Mouse (Mus musculus) left cerebral cortex, postnatal 10 days (tissue): ENCODE measurements around the gene Med26. TPM values are rescaled to one million over a fixed set of nuclear protein-coding genes. Genes with fewer than 3 reads are reported as not detected.

ENCODE experiments used
- DNase-seq, 2 experiments: peaks; one replicate each; pipeline ENCODE4 v3.0.0; 2021 to 2022; ENCODE audit warnings: low spot score in 2 of 2, mixed read lengths in 1 of 2; ENCODE audit errors: extremely low spot score in 1 of 2
- intact Hi-C: fragments of 180-260 bp; cut with DNase I; formaldehyde crosslinking; loops from one replicate; pipeline ENCODE4 v1.15.1; 2025
- total RNA-seq, 2 experiments: library from RNA; stranded (reverse); gene quantifications; 2 replicates each; pipeline ENCODE4 v1.2.3; 2021

Gene Med26
- total RNA-seq = 1 to 10 TPM; 9.4 to 9.6 TPM

DNA sequence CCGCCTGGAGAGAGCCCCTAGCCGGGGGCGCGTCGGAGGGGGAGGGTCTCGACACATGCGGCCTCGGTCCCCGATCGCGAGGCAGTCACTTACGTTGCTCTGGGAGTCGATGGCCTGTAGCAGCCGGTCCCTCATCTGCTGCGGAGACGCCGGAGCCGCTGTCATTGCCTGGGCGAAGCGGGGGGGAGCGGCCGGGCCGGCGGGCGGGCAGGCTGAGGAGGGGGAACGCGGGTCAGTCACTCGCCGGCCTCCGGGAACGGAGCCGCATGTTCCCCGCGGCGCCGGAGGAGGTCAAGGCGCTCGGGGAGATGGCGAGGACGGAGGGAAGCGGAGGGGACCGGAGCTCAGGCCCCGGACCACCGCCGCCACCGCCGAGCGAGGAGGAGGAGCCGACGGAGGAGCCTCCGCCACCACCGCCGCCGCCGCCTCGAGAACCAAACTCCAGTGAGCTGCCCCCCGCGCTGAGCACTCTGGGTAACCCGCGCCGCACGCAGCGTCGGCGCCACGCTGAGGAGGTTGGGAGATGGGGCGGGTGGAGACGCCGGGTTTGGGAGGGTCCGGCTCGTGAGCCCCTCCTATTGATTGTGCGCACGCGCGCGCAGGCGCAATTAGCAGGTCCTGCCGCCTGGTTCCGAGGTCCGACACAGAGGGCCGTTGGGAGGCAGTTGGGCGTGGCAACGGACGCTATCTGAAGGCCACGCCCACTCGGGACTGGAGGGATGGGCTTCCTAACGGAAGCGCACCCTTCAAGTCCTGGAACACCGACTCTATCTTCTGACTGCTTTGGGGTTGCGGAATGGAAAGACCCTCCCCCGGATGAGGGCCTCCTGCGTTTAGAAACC, at the start of gene Med26:
TSS of gene Med26 (minus strand) at position 469 of the 842 bp plus-strand sequence.
- DNase-seq = peak; percentile 98 to 99
- intact Hi-C loops = loop anchor here (5.0 kb wide), 1 partner anchor 56 kb away; the partner anchor contains the start of gene Slc35e1

GRCm38 (mm10) chr8:72590198-72590597, 42.1 kb upstream of the Med26 start:
- intact Hi-C loops = no loop called here
- DNase-seq = peak in 1 of 2 experiments; percentile 53

- peak in 1 of 2 experiments; percentile 66 for DNase-seq
- intact Hi-C loops = no loop called here
These were observed 41.2 kb upstream of the Med26 start for GRCm38 (mm10) chr8:72589286-72589685.

DNA sequence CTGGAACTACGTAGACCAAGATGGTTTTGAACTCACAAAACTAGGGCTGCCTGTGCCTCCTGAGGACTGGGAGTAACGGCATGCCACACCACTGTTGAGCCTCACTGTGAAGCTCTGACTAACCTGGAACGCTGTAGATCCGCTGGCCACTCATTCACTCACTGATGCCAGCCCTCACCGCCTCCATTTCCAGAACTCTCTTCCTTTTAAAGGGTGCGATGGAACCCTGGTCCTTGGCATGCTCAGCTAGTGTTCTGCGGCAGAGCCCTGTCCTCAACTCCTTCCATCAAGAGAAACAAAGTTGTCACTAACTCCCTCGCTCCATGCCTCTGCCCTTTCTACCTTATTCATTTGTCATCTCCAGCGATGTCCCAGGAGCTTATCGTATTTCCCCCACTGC, 40.8 kb upstream of the Med26 start:
- intact Hi-C loops = no loop called here
- DNase-seq = no peak

GRCm38 (mm10) chr8:72587806-72588205, 39.7 kb upstream of the Med26 start:
- intact Hi-C loops = no loop called here
- DNase-seq = peak in 1 of 2 experiments; percentile 47

GRCm38 (mm10) chr8:72584390-72584789, 36.3 kb upstream of the Med26 start:
- DNase-seq = no peak
- intact Hi-C loops = no loop called here

DNA sequence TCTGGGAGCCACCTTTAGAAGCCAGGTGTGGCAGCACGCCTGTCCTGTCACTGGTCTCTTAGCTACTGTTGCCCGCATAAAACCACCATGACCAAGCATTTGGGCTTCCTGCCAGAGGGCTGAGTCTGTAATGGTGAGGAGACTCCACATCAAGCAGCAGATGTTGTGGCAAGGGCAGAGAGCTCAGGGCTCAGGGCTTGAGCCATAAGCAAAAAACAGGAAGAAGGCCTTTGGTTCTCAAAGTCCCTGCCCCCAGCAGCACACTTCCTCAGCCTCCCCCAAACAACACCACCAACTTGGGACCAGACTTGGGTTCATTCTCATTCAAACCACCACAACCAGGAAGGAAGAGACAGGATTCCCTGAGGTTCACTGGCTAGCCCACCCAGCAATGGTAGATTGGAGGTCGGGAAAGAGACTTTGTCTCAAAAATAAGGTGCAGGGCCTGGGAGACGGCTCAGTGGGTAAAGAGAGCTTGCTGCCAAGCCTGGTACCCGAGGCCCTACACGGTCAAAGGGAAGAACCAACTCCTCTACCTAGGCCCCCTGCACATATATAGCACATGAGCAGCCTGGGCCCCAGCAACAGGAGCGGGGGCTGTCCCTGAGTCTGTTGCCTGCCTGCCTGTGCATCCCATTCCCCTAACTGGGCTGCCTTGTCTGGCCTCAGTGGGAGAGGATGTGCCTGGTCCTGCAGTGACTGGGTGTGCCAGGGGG, 35.1 kb upstream of the Med26 start:
- DNase-seq = peak in 1 of 2 experiments; percentile 71

DNA sequence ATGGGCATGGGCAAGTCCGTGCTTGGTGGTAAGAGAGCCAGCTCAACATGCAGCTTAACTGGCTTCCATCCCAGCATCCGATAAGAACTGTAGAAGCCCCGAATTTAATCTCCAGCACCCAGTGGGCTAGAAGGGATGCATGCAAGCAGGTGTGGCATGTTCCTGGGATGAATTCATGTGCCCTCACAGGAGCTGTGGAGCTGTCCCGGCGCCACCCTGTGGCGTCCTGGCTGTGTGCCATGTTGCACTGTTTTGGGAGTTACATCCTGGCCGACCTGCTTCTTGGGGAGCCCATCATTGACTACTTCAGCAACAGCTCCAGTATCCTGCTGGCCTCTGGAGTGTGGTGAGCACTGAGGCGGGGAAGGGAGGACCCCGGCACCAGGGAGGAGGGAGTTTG, 31.3 kb upstream of the Med26 start:
- intact Hi-C loops = no loop called here
- peak in 1 of 2 experiments; percentile 48 for DNase-seq

More for the DNA sequence above, 35.1 kb upstream of the Med26 start:
- intact Hi-C loops = no loop called here

GRCm38 (mm10) chr8:72577941-72578340, 29.9 kb upstream of the Med26 start:
- intact Hi-C loops = no loop called here
- DNase-seq = no peak

- DNase-seq = no peak
- intact Hi-C loops = no loop called here
These were observed 29.2 kb upstream of the Med26 start for GRCm38 (mm10) chr8:72577266-72577665.

DNA sequence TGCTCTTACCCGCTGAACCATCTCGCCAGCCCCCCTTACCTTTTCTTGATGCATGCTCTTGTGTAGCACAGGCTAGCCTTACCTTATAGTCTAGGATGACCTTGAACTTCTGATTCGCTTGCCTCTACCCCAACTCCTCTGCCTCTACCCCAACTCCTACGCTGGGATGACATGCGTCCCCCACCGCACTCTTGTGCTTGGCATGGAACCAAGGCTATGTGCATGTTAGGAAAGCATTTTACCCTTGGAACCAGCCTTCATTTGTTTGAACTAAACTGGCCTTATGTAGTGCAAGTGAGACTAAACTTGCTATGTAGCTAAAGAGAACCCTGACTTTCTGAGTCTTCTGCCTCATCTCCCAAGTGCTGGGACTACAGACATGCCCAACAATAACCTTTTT, 27.8 kb upstream of the Med26 start:
- intact Hi-C loops = no loop called here
- DNase-seq = no peak

- intact Hi-C loops = no loop called here
- no peak for DNase-seq
These were observed 25.4 kb upstream of the Med26 start for GRCm38 (mm10) chr8:72573450-72573849.

- no peak for DNase-seq
- intact Hi-C loops = no loop called here
These were observed 24.4 kb upstream of the Med26 start for GRCm38 (mm10) chr8:72572507-72572906.

DNA sequence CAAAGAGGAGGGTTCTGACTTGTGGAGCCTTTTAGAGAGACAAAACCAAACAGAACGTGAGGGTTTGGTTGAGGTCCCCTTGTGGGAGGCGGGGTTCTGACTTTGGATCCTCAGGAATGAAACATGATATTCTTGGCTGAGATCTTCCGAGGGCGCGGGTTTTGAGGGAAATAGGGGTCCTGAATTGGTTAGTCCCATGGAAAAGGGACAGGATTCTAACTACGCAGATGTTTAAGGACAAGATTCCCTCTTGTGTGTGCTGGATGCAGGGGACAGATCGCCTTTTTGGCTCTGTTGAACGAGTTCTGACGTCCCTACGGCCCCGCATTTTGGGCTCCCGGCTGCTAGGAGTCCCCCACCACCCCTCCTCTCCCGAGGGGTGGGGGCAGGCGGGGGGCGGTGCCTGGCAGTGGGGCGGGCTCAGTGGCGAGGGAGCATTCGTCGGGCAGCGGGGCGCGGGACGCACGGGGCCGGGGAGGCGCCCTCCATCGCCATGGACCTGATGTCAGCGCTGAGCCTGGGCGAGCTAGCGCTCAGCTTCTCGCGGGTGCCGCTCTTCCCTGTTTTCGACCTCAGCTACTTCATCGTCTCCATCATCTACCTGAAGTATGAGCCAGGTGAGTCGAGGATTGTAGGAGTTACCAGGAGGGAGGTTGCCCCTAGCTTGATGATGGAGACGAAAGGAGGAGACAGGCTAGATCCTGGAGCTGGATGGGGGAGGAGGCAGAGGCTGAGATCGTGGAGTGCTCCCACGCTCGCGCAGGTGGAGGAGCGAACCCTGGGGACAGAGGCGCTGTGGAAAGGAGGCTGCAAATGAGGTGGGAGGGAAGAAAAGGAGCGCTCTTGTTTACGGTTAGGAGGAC, 23.8 kb upstream of the Med26 start, which contains the start of gene Tmem38a:
TSS of gene Tmem38a (plus strand) at position 445 of the 863 bp plus-strand sequence.
- peak; percentile 61 to 90 for DNase-seq
- intact Hi-C loops = no loop called here

DNA sequence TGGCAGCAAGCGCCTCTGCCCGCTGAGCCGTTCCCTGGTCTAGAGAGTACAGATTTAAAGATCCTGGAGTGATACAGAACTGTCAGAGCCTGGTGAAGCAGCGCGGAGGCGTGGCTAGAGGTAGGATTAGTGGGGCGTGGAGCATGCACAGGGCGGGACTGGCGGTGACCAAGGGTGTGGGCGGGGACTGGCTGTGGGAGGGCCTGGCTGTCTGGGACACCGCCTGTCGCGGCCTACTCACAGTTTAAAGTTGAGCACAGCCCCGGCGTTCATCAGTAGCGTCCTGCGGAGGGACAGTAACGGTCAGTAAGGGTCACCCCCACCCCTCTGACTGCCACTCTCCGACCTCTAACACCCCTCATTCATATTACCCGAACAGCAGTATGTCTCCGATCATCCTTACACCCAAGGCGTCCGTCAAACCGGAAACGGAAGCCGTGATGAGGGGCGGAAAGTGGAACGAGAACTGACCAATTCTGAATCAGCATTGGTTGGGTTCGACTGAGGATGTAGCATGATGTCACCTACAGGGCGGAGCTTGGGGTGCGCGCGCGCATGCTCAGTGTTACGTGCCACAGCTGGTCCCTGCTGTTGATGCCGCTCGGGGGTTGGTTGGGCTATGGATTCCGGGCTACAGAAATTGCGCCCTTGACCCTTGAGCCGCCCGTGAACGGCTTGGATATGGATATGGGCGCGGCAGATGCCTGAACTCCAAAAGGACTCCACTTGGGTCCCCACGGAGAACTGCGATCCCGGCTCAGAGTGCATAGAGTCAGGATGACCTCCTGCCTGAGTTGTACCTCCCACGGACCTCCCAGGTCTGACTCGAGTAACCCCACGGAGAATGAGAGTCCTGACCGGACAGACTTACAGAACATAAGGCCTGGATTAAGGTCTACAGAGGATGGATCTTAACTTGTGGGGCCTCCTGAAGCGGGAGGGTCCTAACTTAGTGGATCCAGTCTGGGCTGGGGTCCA, 22.9 kb upstream of the Med26 start, which contains the start of gene Smim7:
TSS of gene Smim7 (minus strand) at position 456 of the 978 bp plus-strand sequence.
- intact Hi-C loops = no loop called here
- peak; percentile 97 to 98 for DNase-seq

- no peak for DNase-seq
- intact Hi-C loops = no loop called here
These were observed 17.9 kb upstream of the Med26 start for GRCm38 (mm10) chr8:72565970-72566369.

DNA sequence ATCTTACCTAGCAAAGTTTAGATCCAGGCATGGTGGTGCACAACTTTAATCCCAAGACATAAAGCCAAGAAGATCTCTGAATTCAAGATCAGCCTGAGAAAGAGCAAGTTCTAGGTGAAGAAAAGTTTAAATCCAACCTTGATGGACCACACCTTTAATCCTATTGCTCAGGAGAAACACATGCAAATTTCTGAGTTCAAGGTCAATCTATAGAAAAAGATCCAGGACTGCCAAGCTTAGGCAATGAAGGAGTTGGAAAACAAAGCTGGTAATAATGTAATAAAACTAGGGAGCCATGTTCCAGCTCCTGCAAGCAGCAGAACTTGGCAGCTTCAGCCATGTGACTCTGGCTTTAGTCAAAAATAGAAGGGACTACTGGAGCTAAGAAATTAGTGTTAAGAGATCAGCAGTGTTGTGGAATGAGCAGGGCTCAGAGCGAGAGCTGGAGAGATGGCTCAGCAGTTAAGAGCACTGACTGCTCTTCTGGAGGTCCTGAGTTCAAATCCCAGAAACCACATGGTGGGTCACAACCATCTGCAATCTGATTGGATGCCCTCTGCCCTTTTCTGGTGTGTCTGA, 13.1 kb upstream of the Med26 start:
- intact Hi-C loops = no loop called here
- no peak for DNase-seq
